Mouse (Mus musculus): ENCODE results near the gene Ddr2.
"Not testable (repeated sequence)": the region's sequence is repeated elsewhere in the genome, so short reads cannot be mapped to it uniquely, and the experiment has no call there.

Ddr2 gene

GRCm38 (mm10) chr1:170102814-170103213 lies 7.7 kb downstream of the Ddr2 start:
- not testable (repeated sequence) for DNase-seq (ENCODE audit: low spot score)

- no peak for DNase-seq (ENCODE audit: low spot score)
These were observed 23.9 kb downstream of the Ddr2 start for GRCm38 (mm10) chr1:170086631-170087030.

DNA sequence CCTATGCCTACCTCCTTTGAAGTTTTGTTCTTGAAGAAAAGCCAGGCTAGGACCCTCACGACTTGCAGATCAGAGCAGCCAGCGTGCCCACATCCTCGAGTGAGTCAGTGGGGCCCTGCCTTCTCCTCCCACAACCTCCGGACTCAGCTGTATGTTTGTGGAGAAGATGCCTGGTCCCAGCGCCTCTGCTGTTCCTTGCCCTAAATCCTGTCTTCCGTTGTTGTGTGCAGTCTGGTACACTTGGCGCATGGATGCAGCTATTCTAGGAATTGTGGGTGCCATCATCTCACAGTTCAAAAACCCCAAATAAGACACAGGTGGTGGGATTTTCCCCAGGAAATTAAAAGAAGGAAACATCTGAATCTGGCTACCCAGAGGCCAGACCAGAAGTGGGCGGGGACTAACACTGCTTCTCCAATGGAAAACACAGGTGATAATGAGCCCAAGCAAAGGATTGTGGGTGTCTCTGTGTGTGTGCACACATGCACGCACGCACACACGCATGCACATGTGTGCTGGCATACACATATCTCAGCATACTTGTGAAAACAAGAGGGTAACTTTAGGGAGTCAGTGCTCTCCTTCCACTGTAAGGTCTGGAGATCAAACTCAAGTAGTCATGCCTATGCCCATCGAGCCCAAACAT lies 26.3 kb downstream of the Ddr2 start:
- DNase-seq (ENCODE audit: low spot score), result no peak

DNA sequence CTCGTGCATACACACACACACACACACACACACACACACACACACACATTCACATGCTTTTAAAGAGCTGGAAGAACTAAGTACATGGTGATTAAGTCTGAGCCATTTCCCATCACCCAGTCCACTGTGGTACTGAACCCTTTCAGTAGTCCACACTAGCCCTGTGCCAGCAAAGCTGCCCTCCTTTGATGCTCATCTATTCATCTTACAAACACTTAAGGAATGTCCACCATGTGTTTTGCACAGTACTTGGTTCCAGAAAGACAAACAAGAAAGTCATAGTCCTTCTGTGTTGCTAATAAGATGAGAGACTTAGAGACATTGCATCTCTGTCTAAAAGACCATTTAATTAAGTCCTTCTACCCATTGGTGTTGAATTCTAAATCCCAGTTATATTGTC lies 29.7 kb downstream of the Ddr2 start:
- DNase-seq (ENCODE audit: low spot score), result no peak

DNA sequence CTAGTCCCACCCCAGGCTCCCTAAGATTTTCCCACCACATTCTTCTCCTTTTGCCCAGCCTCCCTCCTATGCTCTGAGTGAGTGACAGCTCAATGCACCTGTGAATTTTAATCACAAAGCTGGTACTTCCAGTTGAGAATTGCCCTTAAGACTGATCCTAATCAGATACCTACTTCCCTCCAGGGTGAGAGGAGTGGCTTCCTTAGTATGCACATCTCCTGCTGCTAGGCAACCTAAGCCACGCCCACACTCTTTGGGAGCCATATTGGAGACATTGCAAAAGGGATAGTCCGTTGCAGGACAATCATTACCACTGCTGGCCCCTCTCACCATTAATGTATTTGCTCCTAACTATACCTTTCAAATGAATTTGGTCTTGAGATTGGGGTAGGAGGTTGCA lies 31.1 kb downstream of the Ddr2 start:
- no peak for DNase-seq (ENCODE audit: low spot score)

GRCm38 (mm10) chr1:170076339-170076738 lies 34.2 kb downstream of the Ddr2 start:
- DNase-seq (ENCODE audit: low spot score), result no peak

- no peak for DNase-seq (ENCODE audit: low spot score)
These were observed 36.8 kb downstream of the Ddr2 start for GRCm38 (mm10) chr1:170073768-170074167.

- no peak for DNase-seq (ENCODE audit: low spot score)
These were observed 41.4 kb downstream of the Ddr2 start for GRCm38 (mm10) chr1:170069143-170069542.

- DNase-seq (ENCODE audit: low spot score), result no peak
These were observed 44.6 kb downstream of the Ddr2 start for GRCm38 (mm10) chr1:170065931-170066330.

GRCm38 (mm10) chr1:170065009-170065408 lies 45.6 kb downstream of the Ddr2 start:
- DNase-seq (ENCODE audit: low spot score), result no peak

- peak; percentile 38 for DNase-seq (ENCODE audit: low spot score)
These were observed 46.5 kb downstream of the Ddr2 start for GRCm38 (mm10) chr1:170064083-170064494.

GRCm38 (mm10) chr1:170060214-170060613 lies 50.3 kb downstream of the Ddr2 start:
- no peak for DNase-seq (ENCODE audit: low spot score)

DNA sequence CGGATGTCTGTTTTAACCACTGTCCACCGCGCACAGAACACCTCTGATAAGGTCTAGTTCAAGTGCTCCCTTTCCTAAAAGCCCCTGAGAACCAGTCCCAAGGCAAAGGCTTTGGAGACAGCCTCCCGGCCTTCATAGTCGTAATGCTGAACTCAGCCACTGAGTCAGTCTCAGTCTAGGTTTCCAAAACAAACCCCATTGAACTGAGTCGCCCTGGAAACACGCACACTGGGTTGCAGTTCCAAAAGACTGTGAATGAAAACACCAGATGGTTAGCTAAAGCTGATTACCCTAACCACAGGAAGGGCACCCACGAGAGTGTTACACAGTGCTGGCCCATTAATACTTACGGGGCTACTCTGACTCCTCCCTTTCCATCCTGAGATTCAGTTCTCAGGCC lies 51.2 kb downstream of the Ddr2 start:
- no peak for DNase-seq (ENCODE audit: low spot score)

DNA sequence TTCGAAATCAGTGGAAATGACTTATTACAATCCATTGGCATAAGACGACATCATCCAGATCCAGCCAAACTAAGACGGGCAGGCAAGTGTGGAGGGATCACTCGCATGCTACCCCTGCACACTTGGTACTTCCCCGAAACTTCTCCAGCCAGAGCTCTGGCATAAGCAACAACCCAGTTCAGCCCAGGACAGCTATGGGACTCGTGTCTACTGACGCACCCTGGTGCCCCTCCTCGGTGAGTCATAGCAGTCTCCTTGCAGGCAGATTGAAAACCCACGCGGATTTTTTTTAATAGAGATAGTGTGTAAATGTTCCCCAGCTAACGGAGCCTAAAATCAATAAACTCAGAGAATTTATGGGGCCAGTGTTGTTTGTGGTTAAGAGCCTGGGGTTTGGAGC lies 52.5 kb downstream of the Ddr2 start:
- DNase-seq (ENCODE audit: low spot score), result no peak

DNA sequence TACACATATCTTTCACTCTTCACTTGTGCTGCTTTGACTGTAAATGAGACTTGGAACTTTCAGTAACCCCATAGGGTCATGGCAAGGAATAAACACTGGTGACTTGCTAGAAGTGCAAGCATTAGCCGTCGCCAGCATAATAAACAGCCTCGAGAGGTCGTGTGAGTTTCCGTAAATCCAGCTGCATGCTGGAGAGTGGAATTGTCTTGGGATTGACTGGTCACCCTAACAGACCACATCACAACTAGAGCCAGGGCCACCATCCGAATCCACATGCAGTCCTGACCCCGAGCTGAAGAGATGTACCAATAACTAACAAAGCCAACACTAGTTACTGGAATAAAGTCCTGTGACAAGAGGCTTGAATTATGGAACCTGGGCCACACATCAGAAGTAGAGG lies 53.0 kb downstream of the Ddr2 start:
- DNase-seq (ENCODE audit: low spot score), result no peak

DNA sequence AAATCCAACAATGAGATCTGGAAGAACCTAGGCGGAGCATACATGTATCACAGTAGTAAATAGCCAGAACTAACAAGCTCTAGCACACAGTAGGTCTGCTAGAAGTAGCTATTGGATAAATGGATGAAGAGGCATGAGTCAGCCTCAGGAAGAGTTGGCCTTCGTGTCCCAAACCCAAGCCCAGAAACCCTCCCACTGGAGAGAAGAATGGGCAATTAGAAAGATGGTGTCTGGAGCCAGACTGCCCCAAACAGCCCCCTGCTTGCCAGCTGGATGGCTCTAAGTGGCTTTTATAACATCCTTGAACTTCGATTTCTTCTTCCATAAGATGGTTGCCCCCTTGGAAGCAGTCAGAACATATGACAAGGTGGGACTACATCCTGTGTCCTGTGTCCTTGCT lies 53.6 kb downstream of the Ddr2 start:
- DNase-seq (ENCODE audit: low spot score), result no peak

DNA sequence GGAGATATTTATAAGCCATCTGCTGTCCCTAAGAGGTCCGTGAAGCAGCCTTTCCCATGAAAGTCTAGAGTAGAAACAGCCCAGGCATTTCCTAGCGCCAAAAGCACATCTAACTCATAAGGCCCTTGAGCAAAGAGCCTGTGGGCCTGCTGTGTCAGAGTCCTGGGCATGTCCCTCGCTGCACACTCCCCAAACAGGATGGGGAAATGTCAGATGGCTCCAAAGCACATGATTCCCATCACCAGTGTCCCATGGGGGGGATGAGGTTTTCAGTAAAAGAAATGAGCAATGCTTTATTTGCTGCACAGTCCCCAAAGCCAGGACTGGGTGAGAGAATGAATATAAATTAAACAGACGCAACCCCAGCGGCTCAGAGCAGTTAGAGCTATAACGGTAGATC lies 54.3 kb downstream of the Ddr2 start:
- DNase-seq (ENCODE audit: low spot score), result no peak

DNA sequence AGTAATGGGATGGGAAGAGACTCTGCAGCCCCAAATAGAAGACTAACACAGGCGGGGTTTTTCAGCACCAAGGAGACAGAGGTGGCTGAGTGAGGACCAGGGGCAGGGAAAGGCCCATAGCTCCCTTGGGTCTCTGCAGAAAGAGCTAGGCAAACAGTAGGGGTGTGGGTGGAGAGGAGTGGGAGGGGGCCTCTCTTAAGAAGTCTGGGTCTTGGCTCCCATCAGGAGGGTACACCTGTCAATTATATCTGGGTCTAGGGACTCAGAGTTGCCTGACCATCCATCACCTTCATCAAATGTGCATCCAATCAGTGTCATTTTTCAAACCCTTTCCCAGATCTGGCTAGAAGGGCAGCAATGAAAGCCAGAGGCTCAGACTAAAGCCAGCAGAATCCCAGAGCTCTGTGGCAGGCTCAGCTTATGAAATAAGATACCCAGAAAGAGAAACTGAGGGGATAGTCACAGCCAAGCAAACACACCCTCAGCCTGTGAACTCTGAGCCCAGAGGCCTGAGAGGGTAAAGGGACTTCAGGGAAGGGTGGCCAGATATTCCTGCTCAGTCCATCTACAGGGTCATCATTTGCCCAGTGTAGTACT lies 58.0 kb downstream of the Ddr2 start:
- DNase-seq (ENCODE audit: low spot score), result no peak

GRCm38 (mm10) chr1:170051631-170052177 lies 58.9 kb downstream of the Ddr2 start:
- DNase-seq (ENCODE audit: low spot score), result no peak

GRCm38 (mm10) chr1:170048434-170048833 lies 62.1 kb downstream of the Ddr2 start:
- no peak for DNase-seq (ENCODE audit: low spot score)

- no peak for DNase-seq (ENCODE audit: low spot score)
These were observed 65.7 kb downstream of the Ddr2 start for GRCm38 (mm10) chr1:170044726-170045471.

DNA sequence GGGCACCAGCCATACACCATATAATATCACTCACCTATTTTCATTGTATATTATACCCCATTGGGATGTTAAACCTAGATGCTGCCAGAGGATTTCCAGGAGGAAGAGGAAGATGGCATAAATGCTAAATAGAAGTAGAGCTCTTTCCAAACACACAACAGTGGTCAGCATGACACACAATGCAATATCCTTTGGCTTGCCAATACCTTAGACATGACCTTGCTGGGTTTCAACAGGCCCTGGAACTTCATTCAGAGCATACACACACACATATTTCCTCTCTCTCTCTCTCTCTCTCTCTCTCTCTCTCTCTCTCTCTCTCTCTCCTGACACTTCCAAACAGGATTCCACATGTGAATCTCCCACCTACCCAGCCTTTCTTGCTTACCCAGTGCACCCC lies 66.8 kb downstream of the Ddr2 start:
- DNase-seq (ENCODE audit: low spot score), result no peak

- no peak for DNase-seq (ENCODE audit: low spot score)
These were observed 67.6 kb downstream of the Ddr2 start for GRCm38 (mm10) chr1:170042996-170043395.

Measured in ovary, postnatal 36 days (tissue).